Mouse (Mus musculus) cerebellum, postnatal 25 days (tissue): ENCODE measurements at regions not wholly inside any gene's neighbourhood (a gene's known extent, or its start where the extent isn't known, plus 50 kb on each side); places are given as distances from the start of the nearest gene placed in this dataset.

Experiments used
- DNase-seq, 2 experiments: peaks; one replicate each; pipeline ENCODE4 v3.0.0; 2021; ENCODE audit warnings: mixed read lengths in 2 of 2

- DNase-seq = no peak
Measured at GRCm38 (mm10) chr3:42593792-42594433, 851.5 kb downstream of the D3Ertd751e start.

DNA sequence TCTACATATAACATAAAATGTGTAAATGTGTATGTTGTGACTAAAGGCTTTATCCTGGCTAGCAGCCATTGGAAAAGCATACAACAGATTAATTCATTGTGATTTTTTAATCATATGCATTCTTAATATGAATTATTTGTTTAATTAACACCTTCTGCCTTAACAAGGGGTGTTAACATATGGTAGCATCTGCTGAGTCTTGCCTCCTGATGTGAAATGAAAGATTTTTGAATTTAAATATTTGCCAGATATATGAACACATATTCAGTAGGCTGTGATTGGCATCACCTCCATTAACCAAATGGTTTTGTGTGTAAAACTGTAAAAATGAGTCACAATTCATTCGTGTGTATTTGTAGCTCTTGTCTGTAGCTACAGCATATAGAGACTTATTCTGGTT lies 854.3 kb downstream of the D3Ertd751e start:
- no peak for DNase-seq
